Mouse (Mus musculus) E14TG2a.4 (cell line): ENCODE measurements around the gene Wdr34.

Experiments used
- CTCF ChIP-seq: conservative IDR thresholded peaks from 2 replicates; pipeline ENCODE4 v1.5.1; 2014; ENCODE audit warnings: low read length
- NANOG ChIP-seq: IDR thresholded peaks from 2 replicates; pipeline ENCODE4 v1.6.1; 2014; ENCODE audit warnings: borderline replicate concordance, low read length, mixed read lengths
- POU5F1 ChIP-seq: IDR thresholded peaks from 2 replicates; pipeline ENCODE4 v1.6.1; 2014; ENCODE audit warnings: low read length, borderline replicate concordance

DNA sequence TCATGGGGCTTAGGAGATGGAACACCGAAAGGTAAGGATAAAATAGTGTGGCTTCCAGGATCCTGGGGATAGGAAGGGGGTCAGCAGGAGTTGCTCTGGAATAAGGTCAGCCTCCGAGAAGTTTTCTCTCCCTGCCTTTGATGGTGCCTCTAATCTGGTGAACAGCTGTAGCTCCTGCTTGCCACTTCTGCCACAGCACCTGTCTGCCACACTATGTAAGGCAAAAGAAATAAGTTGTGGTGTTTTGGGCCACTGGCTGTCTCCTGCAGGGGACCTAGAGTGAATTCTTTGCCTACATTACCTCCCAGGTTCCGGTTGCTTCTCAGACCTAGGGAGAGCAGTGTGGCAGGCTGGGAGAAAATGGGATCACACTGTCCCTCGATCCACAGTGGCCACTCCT is 30.1 kb upstream of the Wdr34 start:
- no peak for TF ChIP-seq CTCF
- no peak for TF ChIP-seq POU5F1
- TF ChIP-seq NANOG = no peak
